Mouse (Mus musculus): ENCODE measurements around the gene Lrp6.

- TF ChIP-seq GATA1 (IDR thresholded peaks at IDR 0.05; ENCODE audit: borderline replicate concordance, low read length) (no peak), FLI1 (IDR thresholded peaks at IDR 0.05; ENCODE audit: low read length) (no peak)
These were observed 163.1 kb downstream of the Lrp6 start for GRCm38 (mm10) chr6:134403684-134404070.

Data from megakaryocyte, embryonic 14.5 days (primary cell).